Mouse (Mus musculus) liver, embryonic 13.5 days (tissue): ENCODE data around the gene C330021F23Rik. TPM values are rescaled to one million over a fixed set of nuclear protein-coding genes. Genes with fewer than 3 reads are reported as not detected.
A peak's percentile ranks its signal among the peaks of the same experiment; 100 is the strongest.

Experiments used
- ATAC-seq: fragments of 200-750 bp; cut with Nextera tagmentation; 2 replicates; pipeline ENCODE4 v1.8.0; 2017; ENCODE audit warnings: low read depth, mild to moderate bottlenecking, moderate number of reproducible peaks, moderate library complexity
- DNase-seq: peaks from one replicate; pipeline ENCODE4 v3.0.0; 2022
- H3K27ac ChIP-seq: fragments of 300-500 bp; sonication (generic); 2 replicates; pipeline ENCODE4 v1.5.1; 2015; ENCODE audit warnings: moderate library complexity, mild to moderate bottlenecking, inconsistent platforms
- H3K27me3 ChIP-seq: fragments of 300-500 bp; sonication (generic); 2 replicates; pipeline ENCODE4 v1.6.1; 2015; ENCODE audit warnings: mild to moderate bottlenecking, inconsistent platforms
- H3K36me3 ChIP-seq: fragments of 300-500 bp; sonication (generic); 2 replicates; pipeline ENCODE4 v1.6.1; 2015; ENCODE audit warnings: mild to moderate bottlenecking, inconsistent platforms
- H3K4me1 ChIP-seq: fragments of 300-500 bp; sonication (generic); replicated peaks from 2 replicates; pipeline ENCODE4 v1.6.1; 2015; ENCODE audit warnings: inconsistent platforms
- H3K4me2 ChIP-seq: fragments of 300-500 bp; sonication (generic); 2 replicates; pipeline ENCODE4 v1.6.1; 2015; ENCODE audit warnings: inconsistent platforms, mild to moderate bottlenecking, moderate library complexity
- H3K4me3 ChIP-seq: fragments of 300-500 bp; sonication (generic); replicated peaks from 2 replicates; pipeline ENCODE4 v1.5.1; 2015; ENCODE audit warnings: mild to moderate bottlenecking, inconsistent platforms
- H3K9ac ChIP-seq: fragments of 300-500 bp; sonication (generic); 2 replicates; pipeline ENCODE4 v1.6.1; 2015; ENCODE audit warnings: mild to moderate bottlenecking, inconsistent platforms
- H3K9me3 ChIP-seq: fragments of 300-500 bp; sonication (generic); replicated peaks from 2 replicates; pipeline ENCODE4 v1.6.1; 2016; ENCODE audit warnings: inconsistent platforms
- WGBS: fragments of 180-500 bp; shearing (Covaris S2); methylation state at CpG from one replicate; pipeline ENCODE4 v1.1.7; 2015; ENCODE audit not compliant: insufficient replicate concordance; 5-methylcytosine and 5-hydroxymethylcytosine counted together
- polyA plus RNA-seq: library from polyadenylated mRNA; unstranded; fragments of >200 nt; fragmentation: Nextera tagmentation; extraction: Ambion mirVana; gene quantifications from 2 replicates; pipeline ENCODE4 v1.2.1, GENCODE M21; 2015

Gene C330021F23Rik
- polyA plus RNA-seq, 1 experiment from 2014 or later, result 2.5 TPM

DNA sequence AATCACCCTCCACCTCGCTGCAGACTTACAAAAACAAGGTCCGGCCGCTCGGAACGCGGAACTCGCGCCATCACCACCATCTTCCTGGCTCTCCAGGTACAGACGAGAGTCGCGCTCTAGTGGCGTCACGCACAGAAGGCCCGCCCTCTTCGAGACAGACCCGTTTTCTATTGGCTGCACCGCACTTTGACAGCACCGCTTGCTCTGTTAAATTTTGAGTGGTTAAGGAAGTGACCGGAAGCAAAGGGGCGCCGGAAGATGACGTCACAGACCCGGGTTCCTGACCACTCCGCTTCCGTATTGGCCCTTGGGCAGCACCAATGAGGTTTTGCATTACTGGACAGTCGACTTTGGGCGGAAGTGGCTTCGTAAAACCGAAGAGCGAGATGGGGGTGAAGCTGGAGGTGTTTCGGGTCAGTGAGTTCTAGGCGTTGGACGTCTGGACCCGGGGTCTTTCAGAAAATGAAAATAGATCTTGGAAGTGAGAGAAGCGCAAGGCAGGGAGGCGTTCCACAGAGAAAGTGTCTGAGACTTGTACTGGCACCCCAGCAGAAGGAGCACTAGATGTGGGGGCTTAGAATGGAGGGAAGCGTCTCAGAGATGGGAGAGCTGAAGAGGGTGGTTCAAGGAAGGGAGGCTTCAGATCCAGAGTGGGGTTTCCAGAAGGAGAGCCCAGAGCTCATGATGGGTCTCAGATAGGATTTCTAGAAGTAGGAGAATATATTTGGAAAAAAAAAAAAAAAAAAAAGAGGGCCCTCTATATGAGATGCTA, 53.6 kb downstream of the C330021F23Rik start, which contains the start of the genes Xab2 and Pet100:
Xab2 (minus strand) TSS at position 118 of the 772 bp plus-strand sequence.
Pet100 (plus strand) TSS at position 350 of the 772 bp plus-strand sequence.
- H3K36me3 ChIP-seq, result peaks cover 32% of the 10 kb centered on the region
- H3K4me2 ChIP-seq, result peak within 1 kb of the TSS; percentile 88
- H3K27me3 ChIP-seq, result no peaks in the 10 kb centered on the region
- H3K9ac ChIP-seq, result peak within 1 kb of the TSS; percentile 86
- H3K4me3 ChIP-seq, result peak within 1 kb of the TSS; percentile 95
- H3K27ac ChIP-seq, result peak within 1 kb of the TSS; percentile 53
- H3K9me3 ChIP-seq, result no peaks in the 10 kb centered on the region
- peaks cover 32% of the 10 kb centered on the region for H3K4me1 ChIP-seq
- DNase-seq (peak; percentile 99), ATAC-seq (peak; percentile 97)
- under 1% methylated on average over 37 of the region's 37 CpGs for WGBS

DNA sequence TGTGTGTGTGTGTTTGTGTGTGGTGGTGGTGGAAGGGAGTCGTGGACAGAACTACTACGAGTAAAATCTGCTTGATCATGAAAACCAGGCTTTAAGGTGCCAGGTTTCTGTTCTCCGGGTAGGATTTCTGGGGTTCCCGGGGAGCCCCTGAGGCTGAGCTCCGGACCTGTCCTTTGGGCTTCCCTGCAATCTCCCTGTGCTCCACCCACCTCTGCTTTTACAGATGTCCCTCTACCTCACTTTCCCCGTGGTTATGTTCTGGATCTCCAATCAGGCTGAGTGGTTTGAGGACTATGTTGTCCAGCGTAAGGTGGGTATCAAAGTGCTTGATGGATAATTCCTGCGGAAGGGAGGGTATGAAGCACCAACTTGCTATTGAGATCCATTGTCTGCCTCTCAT, 54.3 kb downstream of the C330021F23Rik start:
- Histone ChIP-seq H3K4me1 (peaks cover 32% of the 10 kb centered on the region), H3K27ac (no peak overlapping the region), H3K4me2 (peak overlapping the region; percentile 80), H3K27me3 (no peaks in the 10 kb centered on the region), H3K4me3 (peak overlapping the region; percentile 95), H3K9ac (peak overlapping the region; percentile 83), H3K36me3 (peaks cover 25% of the 10 kb centered on the region), H3K9me3 (no peaks in the 10 kb centered on the region)
- DNase-seq, result no peak
- WGBS, result 59% methylated on average over 8 of the region's 8 CpGs
- ATAC-seq, result no peak

DNA sequence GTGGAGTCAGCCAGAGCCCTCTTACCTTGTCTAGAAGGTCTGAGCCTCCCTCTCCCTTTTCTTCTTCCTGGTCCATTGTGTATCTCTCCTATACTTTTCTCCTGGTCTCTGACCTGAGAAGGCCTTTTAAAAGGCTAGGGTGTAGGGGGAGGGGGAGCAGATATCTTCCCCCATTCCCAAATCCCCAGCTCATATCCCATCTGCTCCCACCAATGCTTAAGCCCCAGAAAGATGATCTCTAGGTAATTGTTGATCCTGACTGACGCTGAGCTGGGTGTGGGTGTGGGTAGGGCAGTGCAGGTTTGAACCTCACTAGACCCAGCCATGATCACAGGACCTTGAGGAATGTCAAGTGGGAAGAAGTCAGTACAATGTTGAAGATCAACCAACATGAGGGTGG, 57.7 kb downstream of the C330021F23Rik start, which contains the start of gene Pcp2:
Pcp2 (minus strand) TSS at position 101 of the 400 bp plus-strand sequence.
- ATAC-seq, result no peak
- Histone ChIP-seq H3K27ac (no peak within 1 kb of the TSS), H3K9me3 (no peaks in the 10 kb centered on the region), H3K4me1 (peaks cover 16% of the 10 kb centered on the region), H3K36me3 (peaks cover 8% of the 10 kb centered on the region; the same call in 1 of the 2 replicates), H3K4me3 (no peak within 1 kb of the TSS), H3K4me2 (no peak within 1 kb of the TSS), H3K9ac (no peak within 1 kb of the TSS), H3K27me3 (0 out of 2 replicates have a peak, but pooled peaks cover 8% of the 10 kb centered on the region)
- 54% methylated on average over 1 of the region's 1 CpGs for WGBS
- DNase-seq, result no peak

DNA sequence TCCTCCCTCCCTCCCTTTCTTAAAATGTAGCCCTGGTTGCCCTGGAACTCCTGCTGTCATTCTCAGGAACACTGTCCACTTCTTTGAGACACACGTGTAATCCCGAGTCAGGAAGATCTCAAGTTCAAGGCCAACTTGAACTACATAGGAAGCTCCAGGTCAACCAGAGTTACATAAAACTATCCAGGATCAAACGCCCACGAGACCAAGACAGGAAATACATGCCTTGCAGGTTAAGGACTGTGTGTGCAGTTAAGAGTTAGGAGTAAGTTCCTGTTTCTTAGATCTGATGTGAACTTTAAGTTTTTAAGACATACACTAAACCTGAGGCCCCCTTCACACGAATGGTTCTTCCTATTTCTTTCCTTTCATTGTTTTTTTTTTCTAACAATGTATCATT, 59.2 kb downstream of the C330021F23Rik start:
- Histone ChIP-seq H3K4me3 (no peak overlapping the region), H3K27ac (no peak overlapping the region), H3K4me2 (no peak overlapping the region), H3K36me3 (peaks cover 8% of the 10 kb centered on the region; the same call in 1 of the 2 replicates), H3K27me3 (0 out of 2 replicates have a peak, but pooled peaks cover 8% of the 10 kb centered on the region), H3K9me3 (no peaks in the 10 kb centered on the region), H3K9ac (no peak overlapping the region), H3K4me1 (peaks cover 24% of the 10 kb centered on the region)
- ATAC-seq, result no peak
- no peak for DNase-seq
- 22% methylated on average over 5 of the region's 5 CpGs for WGBS

GRCm38 (mm10) chr8:3628014-3628413, 60.2 kb downstream of the C330021F23Rik start:
- no peak overlapping the region for H3K4me2 ChIP-seq
- H3K36me3 ChIP-seq, result peaks cover 9% of the 10 kb centered on the region
- WGBS, result 42% methylated on average over 5 of the region's 5 CpGs

GRCm38 (mm10) chr8:3630647-3631477, 63.1 kb downstream of the C330021F23Rik start, which contains the start of gene Stxbp2:
TSS of gene Stxbp2 (plus strand) at chr8:3630955.
- Histone ChIP-seq H3K9me3 (no peaks in the 10 kb centered on the region), H3K36me3 (peaks cover 31% of the 10 kb centered on the region), H3K4me2 (peak within 1 kb of the TSS; percentile 90), H3K4me3 (peak within 1 kb of the TSS; percentile 80), H3K27ac (peak within 1 kb of the TSS; percentile 71), H3K27me3 (0 out of 2 replicates have a peak, but pooled peaks cover 8% of the 10 kb centered on the region), H3K9ac (peak within 1 kb of the TSS; percentile 84), H3K4me1 (peaks cover 24% of the 10 kb centered on the region)
- 5% methylated on average over 47 of the region's 47 CpGs for WGBS
- ATAC-seq (peak; percentile 93), DNase-seq (peak; percentile 85)

More at GRCm38 (mm10) chr8:3628014-3628413, 60.2 kb downstream of the C330021F23Rik start:
- ATAC-seq (no peak), DNase-seq (peak; percentile 15)
- Histone ChIP-seq H3K9me3 (no peaks in the 10 kb centered on the region), H3K27ac (no peak overlapping the region), H3K4me1 (peaks cover 24% of the 10 kb centered on the region), H3K27me3 (0 out of 2 replicates have a peak, but pooled peaks cover 8% of the 10 kb centered on the region), H3K4me3 (no peak overlapping the region), H3K9ac (no peak overlapping the region)

DNA sequence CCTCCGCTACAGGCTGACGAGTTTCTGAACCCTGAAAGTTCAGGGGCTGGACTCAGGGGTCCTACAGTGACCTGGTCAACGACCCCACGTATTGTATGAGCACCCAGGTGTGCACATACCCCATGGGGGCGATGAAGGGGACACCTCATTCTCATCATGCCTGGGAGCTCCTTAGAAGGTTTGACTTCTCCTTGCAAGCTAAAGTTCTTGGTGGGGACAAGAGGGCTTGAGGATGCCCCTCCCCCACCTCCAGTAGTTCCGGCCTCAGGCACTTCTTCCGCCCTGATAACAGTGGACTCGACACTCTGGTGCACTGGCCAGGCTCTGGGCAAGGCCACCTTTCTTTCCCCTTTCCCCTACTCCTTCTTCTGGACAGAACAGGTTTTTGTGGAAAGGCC, 63.7 kb downstream of the C330021F23Rik start:
- Histone ChIP-seq H3K27ac (peak overlapping the region; percentile 71), H3K4me2 (peak overlapping the region; percentile 90), H3K36me3 (peaks cover 37% of the 10 kb centered on the region), H3K9ac (peak overlapping the region; percentile 84), H3K27me3 (0 out of 2 replicates have a peak, but pooled peaks cover 8% of the 10 kb centered on the region), H3K9me3 (no peaks in the 10 kb centered on the region), H3K4me3 (peak overlapping the region; percentile 80), H3K4me1 (peaks cover 24% of the 10 kb centered on the region)
- DNase-seq, result peak; percentile 54
- WGBS, result 5% methylated on average over 8 of the region's 8 CpGs
- ATAC-seq, result peak; percentile 61

Other genes with a start within 250 kb of the C330021F23Rik start
- 0.53 and 0.62 TPM in 2 replicates for gene A430078G23Rik, start 214.6 kb upstream of the C330021F23Rik start, polyA plus RNA-seq
- 2.2 and 2.3 TPM in 2 replicates for gene Arhgef18, start 175.0 kb upstream of the C330021F23Rik start, polyA plus RNA-seq
- gene Pex11g, start 100.3 kb upstream of the C330021F23Rik start, polyA plus RNA-seq, result 3.6 and 4.8 TPM in 2 replicates
- not detected in 2 replicates for gene Tex45, start 97.1 kb upstream of the C330021F23Rik start, polyA plus RNA-seq
- gene Zfp358, start 74.9 kb upstream of the C330021F23Rik start, polyA plus RNA-seq, result 4.4 and 5.2 TPM in 2 replicates
- 19.8 and 19.9 TPM in 2 replicates for gene Mcoln1, start 67.5 kb upstream of the C330021F23Rik start, polyA plus RNA-seq
- gene Pnpla6, start 52.6 kb upstream of the C330021F23Rik start, polyA plus RNA-seq, result 10.6 and 12.4 TPM in 2 replicates
- gene Camsap3, start 19.3 kb downstream of the C330021F23Rik start, polyA plus RNA-seq, result 1.3 and 1.4 TPM in 2 replicates
- 34.9 and 35.3 TPM in 2 replicates for gene Xab2, start 53.3 kb downstream of the C330021F23Rik start, polyA plus RNA-seq
- gene Pet100, start 53.6 kb downstream of the C330021F23Rik start, polyA plus RNA-seq, result 93.4 and 99.6 TPM in 2 replicates
- gene Pcp2, start 57.6 kb downstream of the C330021F23Rik start, polyA plus RNA-seq, result not detected in 2 replicates
- 45.6 and 52.2 TPM in 2 replicates for gene Stxbp2, start 63.0 kb downstream of the C330021F23Rik start, polyA plus RNA-seq
- 0.18 TPM in 1 of 2 replicates, not detected in the other for gene Retn, start 87.8 kb downstream of the C330021F23Rik start, polyA plus RNA-seq
- 1.4 and 1.6 TPM in 2 replicates for gene Mcemp1, start 97.8 kb downstream of the C330021F23Rik start, polyA plus RNA-seq
- gene Fcor, start 104.4 kb downstream of the C330021F23Rik start, polyA plus RNA-seq, result 2.9 and 3.5 TPM in 2 replicates
- gene Trappc5, start 108.3 kb downstream of the C330021F23Rik start, polyA plus RNA-seq, result 18.6 and 18.7 TPM in 2 replicates
- 0.06 TPM in 1 of 2 replicates, not detected in the other for gene Fcer2a, start 126.2 kb downstream of the C330021F23Rik start, polyA plus RNA-seq
- 2.4 and 3.2 TPM in 2 replicates for gene Clec4g, start 152.7 kb downstream of the C330021F23Rik start, polyA plus RNA-seq
- 0.34 and 0.35 TPM in 2 replicates for gene Cd209a, start 181.0 kb downstream of the C330021F23Rik start, polyA plus RNA-seq